Mouse (Mus musculus) intestine, embryonic 15.5 days (tissue): ENCODE measurements around the gene Arxes2. TPM values are rescaled to one million over a fixed set of nuclear protein-coding genes. Genes with fewer than 3 reads are reported as not detected.

Source experiments
- polyA plus RNA-seq: library from polyadenylated mRNA; unstranded; fragments of >200 nt; fragmentation: Nextera tagmentation; extraction: Ambion mirVana; gene quantifications from 2 replicates; pipeline ENCODE4 v1.2.1, GENCODE M21; 2015

Arxes2 gene
- polyA plus RNA-seq, 1 experiment from 2014 or later, result 86.6 TPM

Other genes with a start within 250 kb of the Arxes2 start
- gene Bhlhb9, start 196.2 kb upstream of the Arxes2 start, polyA plus RNA-seq, result 32.6 and 35.7 TPM in 2 replicates
- 17.9 and 18.9 TPM in 2 replicates for gene Gprasp2, start 154.8 kb upstream of the Arxes2 start, polyA plus RNA-seq
- 26.7 and 32.3 TPM in 2 replicates for gene Arxes1, start 39.5 kb downstream of the Arxes2 start, polyA plus RNA-seq
- 121 and 127 TPM in 2 replicates for gene Bex2, start 74.4 kb downstream of the Arxes2 start, polyA plus RNA-seq
- 0.39 TPM in 1 of 2 replicates, not detected in the other for gene Nxf3, start 91.4 kb downstream of the Arxes2 start, polyA plus RNA-seq
- gene Bex4, start 145.2 kb downstream of the Arxes2 start, polyA plus RNA-seq, result 230 and 263 TPM in 2 replicates
- gene Tceal8, start 178.5 kb downstream of the Arxes2 start, polyA plus RNA-seq, result 219 and 251 TPM in 2 replicates
- 4.1 and 4.2 TPM in 2 replicates for gene Tceal5, start 210.1 kb downstream of the Arxes2 start, polyA plus RNA-seq
- gene Tceal7, start 221.0 kb downstream of the Arxes2 start, polyA plus RNA-seq, result 1.1 and 1.9 TPM in 2 replicates
- gene Bex1, start 221.7 kb downstream of the Arxes2 start, polyA plus RNA-seq, result 186 and 196 TPM in 2 replicates